ENCODE assay signal across 28 mouse cellular contexts in the genomic region with DNA sequence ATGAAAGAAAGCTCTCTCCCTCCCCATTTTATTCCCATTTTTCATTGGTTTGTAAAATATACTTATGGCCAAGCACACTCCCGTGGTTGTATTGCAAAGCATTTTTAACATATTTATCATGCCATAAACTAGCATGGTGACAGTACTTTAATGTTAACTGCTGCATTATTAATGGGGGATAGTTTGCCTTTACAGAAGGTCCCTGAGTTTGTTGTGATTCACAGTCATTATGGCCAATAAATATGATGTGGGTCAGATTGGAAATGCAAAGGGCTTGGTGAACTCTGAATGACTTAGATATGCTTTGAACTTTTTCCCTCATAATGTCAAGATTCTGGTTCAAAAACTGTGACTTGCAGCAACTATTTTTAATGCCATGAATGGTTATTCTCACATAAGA.
"Had no signal": no experiment of that assay in that cellular context is flagged by ENCODE, and none has a peak within 500 bp of the region (broad histone marks: within the 10 kb centered on the region; RNA-seq: fewer than 3 reads in every experiment).

No protein-coding gene starts in this region.

- ATAC-seq: forebrain, embryonic 13.5 days; forebrain, embryonic 14.5 days; forebrain, embryonic 15.5 days; forebrain, embryonic 16.5 days; forebrain, postnatal 0 days had no signal

- H3K4me3 ChIP-seq: embryonic facial prominence, embryonic 10.5 days; embryonic facial prominence, embryonic 12.5 days; embryonic facial prominence, embryonic 13.5 days; embryonic facial prominence, embryonic 15.5 days; erythroblast, embryonic 14.5 days; forebrain, embryonic 10.5 days; forebrain, embryonic 12.5 days; forebrain, embryonic 13.5 days; forebrain, embryonic 15.5 days; gastrocnemius, adult 2 months had no signal

- H3K36me3 ChIP-seq: embryonic facial prominence, embryonic 10.5 days; embryonic facial prominence, embryonic 12.5 days; embryonic facial prominence, embryonic 13.5 days; embryonic facial prominence, embryonic 15.5 days; forebrain, embryonic 10.5 days; forebrain, embryonic 12.5 days; forebrain, embryonic 15.5 days had no signal

- H3K4me1 ChIP-seq: embryonic facial prominence, embryonic 10.5 days; embryonic facial prominence, embryonic 12.5 days; embryonic facial prominence, embryonic 13.5 days; embryonic facial prominence, embryonic 15.5 days; forebrain, embryonic 10.5 days; forebrain, embryonic 12.5 days; forebrain, embryonic 13.5 days; forebrain, embryonic 15.5 days had no signal

- H3K27ac ChIP-seq: embryonic facial prominence, embryonic 10.5 days; embryonic facial prominence, embryonic 12.5 days; embryonic facial prominence, embryonic 13.5 days; embryonic facial prominence, embryonic 15.5 days; forebrain, embryonic 10.5 days; forebrain, embryonic 12.5 days; forebrain, embryonic 13.5 days; forebrain, embryonic 15.5 days; gastrocnemius, adult 2 months had no signal

- H3K9ac ChIP-seq: embryonic facial prominence, embryonic 12.5 days; embryonic facial prominence, embryonic 13.5 days; embryonic facial prominence, embryonic 15.5 days; forebrain, embryonic 12.5 days; forebrain, embryonic 13.5 days; forebrain, embryonic 15.5 days; forebrain, postnatal 0 days had no signal

- DNase-seq: cerebellum, adult 2 months; cerebellum, adult 8-10 months; cerebellum, adult 9-10 months; cerebellum, adult 9-11 months; cerebellum, postnatal 10 days; cerebellum, postnatal 14 days; cerebellum, postnatal 25 days; cerebellum, postnatal 36 days; embryo, embryonic 11 days; forebrain, postnatal 0 days; gastrocnemius, adult 2 months; gastrocnemius, postnatal 10 days; gastrocnemius, postnatal 14 days; gastrocnemius, postnatal 25 days; gastrocnemius, postnatal 36 days; heart, adult 11 months; heart, adult 18-20 months had no signal

- H3K9me3 ChIP-seq: embryonic facial prominence, embryonic 10.5 days; embryonic facial prominence, embryonic 12.5 days; embryonic facial prominence, embryonic 13.5 days; embryonic facial prominence, embryonic 15.5 days; forebrain, embryonic 10.5 days; forebrain, embryonic 12.5 days; forebrain, embryonic 13.5 days; forebrain, embryonic 15.5 days had no signal

- H3K27me3 ChIP-seq: embryonic facial prominence, embryonic 12.5 days; embryonic facial prominence, embryonic 13.5 days; embryonic facial prominence, embryonic 15.5 days; forebrain, embryonic 12.5 days; forebrain, embryonic 13.5 days; forebrain, embryonic 15.5 days had no signal

- H3K4me2 ChIP-seq: embryonic facial prominence, embryonic 12.5 days; embryonic facial prominence, embryonic 13.5 days; embryonic facial prominence, embryonic 15.5 days; forebrain, embryonic 12.5 days; forebrain, embryonic 13.5 days; forebrain, embryonic 15.5 days had no signal
